Mouse (Mus musculus) layer of hippocampus, adult 2 months (tissue): ENCODE measurements around the gene Npc1l1. TPM values are rescaled to one million over a fixed set of nuclear protein-coding genes. Genes with fewer than 3 reads are reported as not detected.
A peak's percentile ranks its signal among the peaks of the same experiment; 100 is the strongest.

Experiments used
- DNase-seq, 2 experiments: peaks; one replicate each; pipeline ENCODE4 v3.0.0; 2022; ENCODE audit warnings: low spot score in 2 of 2
- H3K27ac ChIP-seq: fragments of 200-600 bp; 2 replicates; pipeline ENCODE4 v1.8.1; 2022
- H3K4me3 ChIP-seq: fragments of 200-600 bp; 2 replicates; pipeline ENCODE4 v1.8.1; 2022; ENCODE audit warnings: mild to moderate bottlenecking
- CTCF ChIP-seq: fragments of 200-600 bp; conservative IDR thresholded peaks from 2 replicates; pipeline ENCODE4 v1.8.1; 2022; ENCODE audit warnings: antibody characterized with exemption, mild to moderate bottlenecking, moderate library complexity
- total RNA-seq, 2 experiments: library from RNA; stranded (reverse); gene quantifications; 2 replicates each; pipeline ENCODE4 v1.2.3; 2021

Gene Npc1l1
- total RNA-seq, 2 experiments from 2014 or later, result 0.27 to 0.51 TPM

DNA sequence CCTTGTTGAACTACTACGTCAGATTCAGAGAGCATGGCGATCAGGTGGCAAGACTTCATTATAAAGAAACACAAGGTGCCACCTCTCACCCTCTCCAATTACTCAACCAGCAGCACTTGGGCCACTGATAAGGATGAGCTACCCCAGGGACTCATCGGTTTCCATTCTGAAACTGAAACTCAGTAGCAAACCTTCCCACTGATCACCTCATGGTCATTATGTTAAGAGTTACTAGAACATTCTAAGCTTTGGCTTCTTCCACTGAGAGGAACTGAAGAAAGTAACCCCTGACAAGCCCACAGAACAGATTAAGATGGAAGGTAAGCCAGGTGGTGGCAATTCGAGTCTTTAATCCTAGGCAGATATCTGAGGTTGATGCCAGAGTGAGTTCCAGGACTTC is 31.5 kb downstream of the Npc1l1 start:
- Histone ChIP-seq H3K27ac (no peak overlapping the region), H3K4me3 (peak overlapping the region; percentile 99; the same call in 1 of the 2 replicates)
- DNase-seq, result no peak
- no peak for TF ChIP-seq CTCF

DNA sequence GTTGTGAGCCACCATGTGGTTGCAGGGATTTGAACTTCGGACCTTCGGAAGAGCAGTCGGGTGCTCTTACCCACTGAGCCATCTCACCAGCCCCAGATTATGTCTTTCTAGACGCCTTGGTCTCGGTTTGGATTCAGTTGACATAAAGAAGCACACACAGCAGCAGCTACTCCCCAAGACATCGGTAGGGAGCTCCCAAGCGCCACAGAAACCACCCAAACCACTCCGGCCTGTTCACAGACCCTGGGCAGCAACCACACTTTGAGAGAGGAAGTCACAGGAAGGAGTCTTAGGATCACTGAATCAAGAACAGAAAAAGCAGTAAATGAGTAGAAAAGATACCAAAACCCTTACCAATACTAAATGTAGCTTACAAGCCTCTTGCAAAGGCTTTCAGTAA is 33.2 kb downstream of the Npc1l1 start:
- TF ChIP-seq CTCF, result no peak
- H3K27ac ChIP-seq, result no peak overlapping the region
- DNase-seq, result no peak
- no peak overlapping the region for H3K4me3 ChIP-seq

DNA sequence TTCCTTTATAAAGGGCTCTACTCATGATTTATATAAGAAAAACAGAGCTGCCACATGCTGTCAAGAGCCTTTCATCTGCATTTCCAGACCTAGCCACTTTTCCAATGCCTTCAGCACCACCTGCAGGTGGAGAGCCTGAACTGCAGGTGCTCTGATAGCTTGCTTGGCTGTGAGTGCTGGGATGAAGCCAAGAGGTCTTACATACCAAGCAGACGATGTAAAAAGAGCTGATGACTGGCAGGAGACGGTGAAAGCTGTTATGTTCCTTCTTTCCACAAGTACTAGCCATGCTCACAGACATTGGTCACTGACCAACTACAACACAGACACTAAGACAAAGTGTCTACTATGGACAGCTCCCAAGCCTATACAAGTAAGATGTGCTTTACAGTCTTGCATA is 42.1 kb downstream of the Npc1l1 start:
- peak; percentile 100 for TF ChIP-seq CTCF
- DNase-seq, result peak; percentile 93 to 95
- Histone ChIP-seq H3K27ac (peak overlapping the region; percentile 90), H3K4me3 (no peak overlapping the region)

DNA sequence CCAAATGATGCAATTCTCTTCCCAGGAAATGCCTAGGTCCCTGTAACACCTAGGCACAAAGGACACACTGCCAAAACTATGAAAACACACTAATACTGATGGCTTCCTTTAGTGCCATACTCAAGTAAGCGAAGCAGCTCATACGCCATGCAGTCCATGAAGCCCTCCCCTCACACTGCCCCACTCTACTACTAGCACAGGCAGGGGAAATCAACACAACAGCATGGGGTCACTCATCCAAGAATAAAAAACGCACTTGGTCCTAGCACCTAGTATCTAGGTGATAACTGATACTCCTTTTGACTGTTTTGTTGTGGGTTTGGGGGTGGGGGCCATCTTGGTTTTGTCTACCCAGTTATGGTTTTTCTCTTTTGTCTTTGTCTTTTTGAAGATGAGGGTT is 42.5 kb downstream of the Npc1l1 start:
- H3K4me3 ChIP-seq, result no peak overlapping the region
- DNase-seq, result no peak
- TF ChIP-seq CTCF, result no peak
- H3K27ac ChIP-seq, result peak overlapping the region; percentile 90

DNA sequence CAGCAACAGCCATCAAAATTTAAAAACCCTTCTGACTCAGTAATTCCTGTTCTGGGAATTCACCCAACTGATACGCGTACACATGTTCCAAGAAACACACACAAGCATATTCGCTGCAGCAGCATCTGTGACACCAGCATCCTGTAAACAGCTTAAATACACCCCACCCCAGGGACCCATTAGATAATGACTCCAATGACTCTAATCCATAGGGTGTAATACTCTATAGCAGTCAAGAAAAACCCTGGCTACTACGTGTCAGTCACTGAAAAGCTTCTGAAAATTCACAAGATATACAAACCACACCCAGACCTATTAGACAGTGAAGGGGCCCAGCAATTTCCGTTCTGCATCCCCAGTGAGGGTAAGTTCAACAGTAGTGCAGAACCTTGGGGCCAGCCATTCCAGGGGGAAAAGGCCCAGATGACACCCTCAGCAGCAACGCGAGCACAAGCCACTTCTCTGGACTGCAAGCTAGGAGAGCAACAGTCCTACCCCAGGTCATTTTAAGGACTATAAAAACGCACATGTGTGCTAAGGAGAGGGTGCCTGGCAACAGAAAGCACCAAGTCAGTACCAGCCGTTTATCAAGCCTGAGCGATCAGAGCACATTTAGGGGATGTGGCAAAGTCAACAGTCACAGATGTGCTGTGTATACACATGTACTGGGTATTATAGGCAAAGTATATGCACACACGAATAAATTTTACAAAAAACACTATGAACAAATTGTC is 45.6 kb downstream of the Npc1l1 start:
- TF ChIP-seq CTCF, result no peak
- no peak for DNase-seq
- no peak overlapping the region for H3K4me3 ChIP-seq
- peak overlapping the region; percentile 81 for H3K27ac ChIP-seq

DNA sequence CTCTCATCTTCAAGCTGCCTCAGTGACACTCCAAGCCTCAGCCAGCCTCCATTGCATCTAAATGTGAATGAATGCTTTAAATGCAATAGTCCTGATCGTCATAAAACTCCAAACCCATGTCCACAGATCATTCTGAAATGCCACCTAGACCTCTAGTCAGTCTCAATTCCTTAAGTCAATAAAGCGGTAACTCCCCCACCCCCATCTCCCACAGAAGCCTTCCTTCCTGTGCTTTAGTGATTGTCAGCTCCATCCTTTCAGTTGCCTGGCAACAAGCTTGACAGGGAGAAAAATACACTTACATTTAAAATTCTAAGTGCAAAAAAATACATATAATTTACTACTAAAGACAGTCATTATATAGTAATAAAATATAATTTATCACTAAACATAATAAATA is 46.7 kb downstream of the Npc1l1 start:
- TF ChIP-seq CTCF, result no peak
- H3K27ac ChIP-seq, result peak overlapping the region; percentile 81
- H3K4me3 ChIP-seq, result no peak overlapping the region; the same call in 1 of the 2 replicates
- DNase-seq, result no peak

DNA sequence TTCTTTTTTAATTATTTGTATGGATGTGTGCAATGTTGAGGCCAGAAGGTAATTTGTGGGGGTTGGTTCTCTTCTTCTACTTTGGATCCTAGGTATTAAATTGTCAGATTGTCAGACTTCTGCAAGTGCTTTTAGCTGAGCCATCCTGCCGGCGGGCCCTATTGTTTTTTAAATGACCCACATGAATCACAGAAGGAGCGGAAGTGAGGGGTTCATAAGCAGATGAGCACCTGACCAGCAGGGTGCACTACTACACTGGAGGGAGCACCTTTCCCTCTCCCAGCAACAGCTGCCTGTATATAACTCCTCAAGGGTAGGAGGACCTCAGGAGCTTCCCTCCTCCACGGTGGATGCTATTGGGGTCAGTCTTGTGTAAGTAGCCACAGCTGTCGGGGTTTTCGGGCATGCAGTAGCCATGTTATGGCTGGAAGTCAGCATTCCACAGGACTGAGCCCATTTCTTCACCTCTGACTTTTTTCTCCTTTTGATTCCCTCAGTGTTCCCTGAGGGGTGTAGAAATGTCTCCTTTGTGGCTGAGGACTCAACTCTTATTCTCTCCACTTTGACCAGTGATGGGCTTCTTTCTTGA is 49.0 kb downstream of the Npc1l1 start:
- DNase-seq, result no peak
- Histone ChIP-seq H3K27ac (peak overlapping the region; percentile 1; the same call in 1 of the 2 replicates), H3K4me3 (no peak overlapping the region)
- no peak for TF ChIP-seq CTCF

DNA sequence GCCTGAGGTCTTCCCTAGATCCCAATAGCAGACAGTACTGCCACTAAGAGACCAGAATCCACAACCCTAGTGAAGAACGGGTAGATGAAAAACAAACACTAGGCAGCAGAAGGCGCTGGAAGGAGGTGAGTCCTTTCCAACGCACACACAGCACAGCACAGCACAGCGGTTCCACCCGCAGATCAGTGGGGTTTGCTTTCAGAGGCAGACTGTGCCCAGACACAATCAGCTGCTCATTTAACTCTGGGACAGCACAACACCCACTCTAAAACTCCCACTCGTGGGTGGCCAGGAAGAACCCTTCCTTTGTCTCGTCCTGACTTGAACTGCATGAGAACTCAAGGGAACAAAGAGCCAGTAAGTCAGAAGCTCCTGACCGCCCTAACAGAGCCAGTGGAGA is 50.7 kb downstream of the Npc1l1 start:
- no peak; the same call in 1 of the 2 replicates for TF ChIP-seq CTCF
- H3K4me3 ChIP-seq, result peak overlapping the region; percentile 25; the same call in 1 of the 2 replicates
- no peak for DNase-seq
- H3K27ac ChIP-seq, result peak overlapping the region; percentile 90

DNA sequence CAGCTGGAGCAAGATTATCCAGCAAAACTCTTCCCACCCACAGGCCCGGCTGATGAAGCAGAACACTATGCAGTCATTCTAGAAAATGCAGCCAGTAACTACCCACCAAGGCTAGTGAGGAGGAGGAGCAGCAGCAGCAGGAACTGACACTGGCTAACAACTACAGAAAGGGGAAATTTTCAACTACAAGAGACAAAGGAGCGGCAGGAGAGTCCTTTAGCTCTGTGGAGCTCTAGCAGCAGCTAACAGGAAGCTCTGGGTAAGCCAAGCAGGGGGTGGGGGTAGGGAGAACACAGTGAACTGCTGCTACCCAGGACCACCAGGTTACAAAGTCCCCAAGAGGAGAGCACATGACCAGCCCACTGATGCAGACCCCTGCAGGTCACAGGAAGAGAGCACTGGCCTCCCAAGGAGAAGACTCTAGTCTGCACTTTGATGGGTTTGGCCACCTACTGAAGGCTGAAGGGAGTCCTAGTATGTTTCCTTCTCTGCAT is 51.2 kb downstream of the Npc1l1 start:
- peak overlapping the region; percentile 90 for H3K27ac ChIP-seq
- no peak for TF ChIP-seq CTCF
- H3K4me3 ChIP-seq, result peak overlapping the region; percentile 25; the same call in 1 of the 2 replicates
- peak in 1 of 2 experiments; percentile 75 for DNase-seq

DNA sequence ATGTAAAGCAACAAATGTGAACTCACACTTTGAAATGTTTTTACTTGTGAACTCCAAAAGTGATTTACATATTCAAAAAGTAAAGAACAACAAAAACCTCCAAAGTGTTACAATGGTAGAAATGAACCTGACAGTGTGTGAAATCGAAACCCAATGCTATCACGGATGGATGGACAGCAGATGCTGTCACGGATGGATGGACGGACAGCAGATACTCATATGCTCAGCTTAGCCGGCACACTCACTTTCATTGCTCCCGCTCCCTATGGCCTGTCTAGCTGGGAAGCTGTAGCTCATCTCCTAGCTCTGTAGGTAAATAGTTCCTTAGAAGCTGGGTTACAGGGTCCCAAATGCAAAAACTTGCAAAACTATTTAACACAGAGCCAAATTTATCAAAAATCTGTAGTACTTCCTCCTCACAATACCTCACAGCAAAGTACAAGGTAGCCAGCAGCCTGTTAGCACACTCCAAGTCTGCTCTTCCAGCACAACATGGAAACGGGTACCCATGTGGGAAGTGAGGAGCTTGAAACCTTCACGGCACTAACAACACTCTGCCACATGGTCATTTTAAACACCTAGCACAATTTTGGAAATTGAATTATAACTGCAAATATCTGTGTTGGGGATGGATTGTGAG is 52.0 kb downstream of the Npc1l1 start:
- no peak for TF ChIP-seq CTCF
- no peak overlapping the region for H3K4me3 ChIP-seq
- no peak for DNase-seq
- H3K27ac ChIP-seq, result peak overlapping the region; percentile 90

DNA sequence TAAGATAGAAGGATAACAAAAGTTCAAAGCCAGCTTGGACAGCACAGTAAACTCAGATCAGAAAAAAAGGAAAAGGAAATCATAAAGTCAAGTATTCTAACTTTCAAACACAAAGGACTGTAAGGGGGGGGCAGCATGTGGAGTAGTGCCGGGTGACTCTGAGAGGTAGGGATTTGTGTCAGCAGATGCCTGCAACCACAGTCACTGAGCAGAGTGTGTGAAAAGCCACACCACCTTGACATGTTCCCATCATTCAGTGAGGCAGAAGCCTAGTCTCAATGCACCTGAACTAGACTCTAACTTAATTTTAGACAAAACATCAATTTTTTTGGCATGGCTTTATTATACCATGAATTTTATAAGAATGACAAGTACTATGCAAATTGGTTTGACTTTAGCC is 54.4 kb downstream of the Npc1l1 start:
- Histone ChIP-seq H3K27ac (no peak overlapping the region), H3K4me3 (no peak overlapping the region)
- TF ChIP-seq CTCF, result no peak
- DNase-seq, result no peak

DNA sequence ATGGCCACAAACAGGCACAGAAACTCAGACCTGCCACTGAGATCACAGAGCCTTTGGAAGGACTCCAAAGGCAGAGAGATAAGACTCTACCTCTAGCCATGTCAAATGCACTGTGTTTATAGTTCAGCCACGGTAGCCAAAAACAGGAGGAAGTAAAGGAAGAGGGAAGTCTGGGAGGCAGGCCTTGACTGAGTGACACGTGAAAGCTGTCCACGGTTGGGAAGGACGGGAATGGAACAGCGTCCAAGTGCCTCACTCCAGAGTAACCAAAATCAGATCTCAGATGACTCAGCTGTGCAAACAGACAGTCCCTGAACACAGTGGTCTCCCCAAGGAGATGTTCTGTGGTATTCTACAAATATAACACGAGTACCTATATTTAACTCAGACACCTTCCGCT is 55.2 kb downstream of the Npc1l1 start:
- Histone ChIP-seq H3K27ac (peak overlapping the region; percentile 67), H3K4me3 (no peak overlapping the region)
- DNase-seq, result no peak
- TF ChIP-seq CTCF, result no peak

DNA sequence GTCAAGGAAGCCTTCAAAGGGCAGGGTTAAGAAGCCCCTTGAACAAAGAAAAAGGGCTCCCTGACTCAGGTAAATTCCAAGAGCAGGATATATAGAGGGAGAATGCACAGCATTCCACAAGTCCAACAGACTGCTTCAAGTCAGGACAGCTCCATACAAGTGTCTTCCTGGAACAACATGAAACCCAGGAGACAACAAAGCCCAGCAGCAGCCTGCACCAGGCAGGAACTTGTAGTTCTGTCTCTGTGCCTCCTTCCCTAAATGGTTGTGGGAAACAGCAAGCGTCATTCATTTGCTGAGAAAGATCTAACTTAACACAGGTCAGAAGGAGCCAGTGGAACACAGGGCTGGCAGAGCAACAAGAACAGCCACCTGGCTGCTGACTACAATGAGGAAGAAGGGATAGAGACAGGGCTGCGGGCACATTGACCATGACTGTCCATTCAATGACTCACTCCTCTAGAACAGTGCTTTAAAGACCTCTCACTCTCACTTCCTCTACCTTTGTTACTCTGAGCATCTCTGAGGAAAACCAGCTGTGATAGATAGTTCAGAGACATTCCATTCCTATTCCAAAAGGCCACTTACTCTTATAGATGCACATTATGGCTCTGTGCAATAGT is 60.8 kb downstream of the Npc1l1 start:
- H3K4me3 ChIP-seq, result no peak overlapping the region
- DNase-seq, result no peak
- TF ChIP-seq CTCF, result no peak
- peak overlapping the region; percentile 24; the same call in 1 of the 2 replicates for H3K27ac ChIP-seq
